Mouse (Mus musculus): Measurements from ENCODE around the gene Olfr1170.

The Olfr1170 gene

DNA sequence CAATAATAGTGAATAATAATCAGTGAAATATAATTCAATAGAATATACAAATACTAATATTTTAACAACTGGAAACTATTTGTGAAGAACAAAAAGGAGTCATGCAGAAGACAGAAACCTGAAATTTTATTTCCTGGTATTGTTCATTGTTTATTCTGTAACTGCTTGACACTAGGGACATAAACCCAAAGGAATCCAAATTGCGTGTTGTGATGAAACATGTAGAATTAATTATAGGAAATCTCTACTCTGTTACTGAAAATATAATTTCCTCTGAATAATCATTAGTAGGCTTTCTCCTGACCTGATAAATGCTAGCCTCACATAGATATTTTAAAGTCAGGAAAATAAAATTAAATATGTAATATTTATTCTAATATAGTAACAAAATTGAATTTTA, at the start of gene Olfr1170:
Gene Olfr1170 (minus strand): TSS at position 101 of the 400 bp plus-strand sequence.
- no peak for DNase-seq

DNA sequence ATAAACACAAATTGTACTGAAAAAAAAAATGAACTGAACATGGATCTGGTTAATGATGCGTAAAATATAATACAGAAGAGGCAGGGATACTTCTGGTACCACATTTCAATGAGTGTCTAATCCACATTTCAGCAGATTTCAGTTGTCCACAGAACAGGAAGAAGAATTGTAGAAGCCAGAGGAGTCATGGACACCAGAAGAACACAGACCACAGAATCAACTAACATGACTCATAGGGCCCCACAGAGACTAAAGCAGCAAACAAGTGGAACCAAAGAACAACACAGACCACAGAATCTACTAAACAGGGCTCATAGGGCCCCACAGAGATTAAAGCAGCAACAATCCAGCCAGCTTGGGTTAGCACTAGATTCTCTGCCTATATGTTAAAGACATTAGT, 7.3 kb downstream of the Olfr1170 start:
- DNase-seq = no peak

DNA sequence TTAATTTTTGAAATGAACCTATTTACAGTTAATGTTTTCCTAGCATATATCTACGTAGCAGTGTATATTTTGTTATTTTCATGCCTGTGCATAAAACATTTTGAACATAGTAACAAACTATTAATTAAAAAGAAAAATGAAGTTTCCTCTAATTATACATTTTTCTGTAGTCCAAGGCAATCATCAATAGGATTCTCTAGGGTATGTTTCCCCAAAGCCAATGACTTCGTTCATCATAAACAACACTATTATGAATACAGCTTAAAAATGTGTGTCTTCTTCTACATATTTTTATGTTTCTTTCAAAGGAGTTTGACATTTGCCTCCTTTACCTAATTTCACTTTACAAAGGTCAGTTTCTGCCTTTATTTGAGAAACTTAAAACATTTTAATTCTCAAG, 46.6 kb downstream of the Olfr1170 start, which contains the start of gene Olfr1168:
Gene Olfr1168 (plus strand): TSS at position 301 of the 400 bp plus-strand sequence.
- DNase-seq = no peak

Data from thymus, postnatal 14 days (tissue).